Mouse (Mus musculus) cerebellum, adult 9-11 months (tissue): ENCODE results near the gene Tlk2.

Experiments
- DNase-seq: peaks from one replicate; pipeline ENCODE4 v3.0.0; 2022

Tlk2 gene

GRCm38 (mm10) chr11:105261601-105262351 is 83.2 kb downstream of the Tlk2 start:
- DNase-seq = no peak

GRCm38 (mm10) chr11:105264506-105264905 is 85.9 kb downstream of the Tlk2 start:
- DNase-seq = no peak

- no peak for DNase-seq
These were observed 86.4 kb downstream of the Tlk2 start for GRCm38 (mm10) chr11:105264988-105265387.

GRCm38 (mm10) chr11:105270155-105270554 is 91.5 kb downstream of the Tlk2 start:
- DNase-seq = peak; percentile 25

GRCm38 (mm10) chr11:105280456-105280855 is 101.8 kb downstream of the Tlk2 start:
- DNase-seq = no peak

- no peak for DNase-seq
These were observed 102.7 kb downstream of the Tlk2 start for GRCm38 (mm10) chr11:105281291-105281690.

DNA sequence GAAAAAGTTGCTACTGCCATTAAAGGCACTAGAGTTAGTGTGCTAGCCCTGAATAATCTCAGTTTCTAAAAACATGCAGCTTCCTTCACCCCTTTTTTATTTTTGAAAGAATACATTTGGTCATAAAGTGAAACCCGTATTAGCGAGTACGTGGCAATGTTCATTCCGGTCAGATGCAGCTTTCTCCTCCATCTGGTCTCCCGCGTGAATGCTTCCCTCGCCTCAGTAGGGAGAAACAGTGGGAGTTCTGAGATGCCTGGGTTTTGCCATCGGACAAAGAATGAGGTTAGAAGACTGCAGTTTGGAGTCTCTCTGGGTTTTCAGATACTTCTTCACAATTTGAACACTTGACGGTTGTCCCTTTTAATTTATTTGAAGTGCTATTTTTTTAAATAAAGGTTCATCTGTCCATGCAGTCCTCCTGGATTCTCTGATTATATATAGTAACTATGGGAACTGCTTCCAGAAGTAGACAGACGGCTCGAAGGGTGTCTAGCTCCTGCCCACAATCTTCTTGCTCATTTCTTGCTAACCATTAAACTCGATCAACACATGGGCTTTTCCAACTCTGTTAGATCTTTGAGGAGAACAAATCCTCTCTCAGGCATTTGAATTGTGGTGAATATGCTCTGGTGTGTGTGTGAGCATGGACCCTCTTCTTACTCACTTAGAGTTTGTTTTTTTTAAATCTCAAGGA is 103.3 kb downstream of the Tlk2 start:
- DNase-seq = peak; percentile 23

DNA sequence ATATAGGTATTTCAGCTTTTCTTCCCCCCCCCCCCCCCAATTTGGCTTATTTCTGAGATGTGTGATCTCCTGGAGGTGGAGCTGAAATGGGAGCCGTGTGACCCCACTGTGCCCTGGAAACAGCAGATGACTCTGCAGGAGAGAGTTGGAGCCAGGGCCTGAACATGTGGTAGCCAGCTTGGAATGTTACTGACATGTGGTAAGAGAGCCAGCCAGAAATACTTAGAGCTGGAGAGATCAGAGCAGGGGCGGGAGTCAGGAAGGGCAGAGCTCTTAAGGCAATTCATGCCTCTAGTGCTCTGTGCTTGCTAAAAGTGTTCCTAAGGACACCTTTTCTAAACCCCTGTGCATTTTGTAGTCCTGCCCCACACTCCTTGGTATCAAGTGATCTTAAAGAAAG is 103.9 kb downstream of the Tlk2 start:
- DNase-seq = peak; percentile 24

GRCm38 (mm10) chr11:105283016-105283415 is 104.4 kb downstream of the Tlk2 start:
- DNase-seq = no peak

DNA sequence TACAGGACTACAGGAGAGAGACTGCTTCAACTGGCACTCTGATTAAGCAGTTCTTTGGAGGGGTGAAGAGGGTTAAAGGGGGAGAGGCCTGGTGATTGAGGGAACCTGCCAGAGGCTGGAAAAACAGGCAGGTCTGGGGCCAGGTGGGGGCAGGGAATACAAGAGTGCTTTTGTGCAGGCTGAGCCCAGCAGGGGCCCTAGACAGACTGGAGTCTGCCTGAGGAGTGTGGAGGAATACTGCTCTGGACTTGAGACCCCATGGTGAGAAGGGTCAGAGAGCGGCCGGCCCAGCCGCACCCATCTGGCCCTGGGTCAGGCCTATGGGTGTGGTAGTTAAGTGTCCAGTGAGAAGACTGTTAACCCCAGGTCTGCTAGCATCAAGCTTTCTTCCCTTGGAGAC is 107.1 kb downstream of the Tlk2 start:
- peak; percentile 6 for DNase-seq

DNA sequence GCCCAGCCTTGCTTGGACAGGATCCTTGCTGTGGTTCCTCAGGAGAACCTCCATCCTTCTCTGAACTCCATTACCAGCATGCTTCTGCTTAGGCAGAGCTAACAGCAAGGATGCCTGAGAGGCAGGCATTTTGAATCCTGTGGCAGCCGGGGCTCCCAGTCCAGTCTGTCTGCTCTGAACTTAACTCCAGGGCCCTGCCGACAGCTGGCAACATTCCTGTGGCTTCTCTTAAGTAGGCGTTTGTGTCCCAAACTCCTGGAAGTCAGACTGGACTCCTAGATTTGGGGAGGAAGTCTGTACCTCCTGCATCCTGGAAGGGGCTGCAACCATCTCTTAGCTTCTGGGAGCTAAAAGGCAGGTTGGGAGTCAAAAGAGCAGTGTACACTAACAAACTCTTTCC is 110.8 kb downstream of the Tlk2 start:
- DNase-seq = no peak

GRCm38 (mm10) chr11:105291681-105292123 is 113.1 kb downstream of the Tlk2 start:
- DNase-seq = no peak

DNA sequence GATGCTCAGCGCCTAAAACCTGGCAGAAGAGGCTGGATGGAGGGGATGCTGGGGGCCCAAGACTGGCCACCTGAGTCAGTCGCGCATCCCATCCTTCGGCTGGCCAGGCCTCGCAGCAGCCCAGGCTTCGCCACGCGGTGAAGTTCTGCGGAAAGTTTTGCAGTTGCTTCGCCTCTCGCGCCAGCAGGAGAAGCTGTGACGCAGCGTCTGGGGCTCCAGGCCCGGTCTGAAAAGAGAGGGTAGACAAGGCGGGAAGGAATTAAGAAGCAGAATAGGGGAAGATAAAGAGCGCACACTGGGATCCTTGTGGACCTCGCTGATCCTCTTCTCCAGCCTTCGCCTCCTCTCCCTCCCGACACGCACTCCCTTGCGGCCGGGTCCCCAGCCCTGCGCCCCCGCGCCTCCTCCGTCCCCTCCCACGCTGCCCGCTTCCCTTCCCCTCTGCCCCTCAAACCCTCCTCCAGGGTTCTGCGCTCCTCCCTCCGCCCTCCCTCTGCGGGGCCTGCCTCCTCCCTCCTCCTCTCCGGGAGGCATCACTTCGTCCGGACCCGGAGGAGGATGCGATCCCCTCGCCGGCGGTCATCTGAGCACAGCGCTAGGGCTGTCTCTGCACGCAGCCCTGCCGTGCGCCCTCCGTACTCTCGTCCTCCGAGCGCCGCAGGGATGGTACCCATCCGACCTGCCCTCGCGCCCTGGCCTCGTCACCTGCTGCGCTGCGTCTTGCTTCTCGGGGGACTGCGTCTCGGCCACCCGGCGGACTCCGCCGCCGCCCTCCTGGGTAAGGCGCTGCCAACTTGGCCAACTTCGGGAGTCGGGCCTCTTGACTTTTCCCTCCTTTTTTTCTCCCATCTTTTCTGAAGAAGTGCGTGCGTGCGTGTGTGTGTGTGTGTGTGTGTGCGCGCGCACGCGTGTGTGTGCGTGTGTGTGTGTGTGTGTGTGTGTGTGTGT is 113.8 kb downstream of the Tlk2 start, which contains the start of gene Mrc2:
Gene Mrc2, plus strand, starts transcription at position 520 of the 948 bp plus-strand sequence.
- peak; percentile 8 for DNase-seq

DNA sequence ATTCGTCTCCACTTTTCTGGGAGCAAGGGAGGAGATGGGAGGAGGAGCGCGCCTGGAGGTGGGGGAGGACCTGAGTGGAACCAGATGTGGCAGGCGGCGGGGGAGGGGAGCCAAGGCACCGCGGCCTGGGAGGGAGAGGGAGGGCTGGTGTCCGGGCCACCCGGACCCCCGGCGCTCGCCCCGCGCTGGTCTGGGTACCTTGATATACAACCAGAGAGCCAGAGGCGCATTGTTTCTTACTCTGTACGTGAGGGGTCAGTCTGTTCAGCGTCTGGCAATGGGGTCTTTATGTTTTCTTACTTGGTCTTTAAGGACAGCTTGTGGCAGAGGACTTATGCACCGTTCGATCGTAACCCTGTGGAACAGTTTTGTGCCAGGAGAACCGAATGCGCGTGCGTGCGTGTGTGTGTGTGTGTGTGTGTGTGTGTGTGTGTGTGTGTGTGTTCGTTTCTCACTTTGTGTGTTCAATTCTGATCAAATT is 114.5 kb downstream of the Tlk2 start:
- DNase-seq = no peak

DNA sequence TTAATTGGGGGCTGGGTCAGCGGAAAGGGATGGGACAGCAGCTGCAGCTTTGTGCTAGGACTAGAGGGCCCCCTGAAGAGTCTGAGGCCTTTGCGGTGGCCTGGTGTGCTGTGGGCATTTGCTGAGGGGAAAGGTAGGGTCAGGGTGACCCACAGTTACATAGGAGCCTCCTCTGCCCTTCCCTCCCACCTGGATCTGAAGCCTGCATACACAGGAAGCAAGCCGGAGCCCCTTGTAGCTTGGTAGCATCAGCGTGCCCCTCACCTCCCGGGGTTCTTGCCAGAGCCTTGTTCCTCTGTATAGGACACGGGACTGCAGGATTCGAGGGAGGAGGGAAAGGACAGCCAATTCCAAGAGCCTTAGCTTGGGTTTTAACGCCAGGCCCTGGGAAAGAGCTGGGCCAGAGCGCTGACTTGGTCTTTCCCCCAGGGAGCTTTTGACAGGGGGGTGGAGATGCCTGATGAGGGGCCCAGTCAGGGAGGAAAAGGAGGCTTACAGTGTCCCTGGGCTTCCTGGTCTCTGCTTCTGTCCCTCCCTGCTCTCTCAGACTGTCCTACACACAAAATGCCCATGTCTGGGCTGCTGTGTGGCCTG is 115.4 kb downstream of the Tlk2 start:
- no peak for DNase-seq

GRCm38 (mm10) chr11:105296084-105296483 is 117.5 kb downstream of the Tlk2 start:
- no peak for DNase-seq

GRCm38 (mm10) chr11:105310197-105310596 is 131.6 kb downstream of the Tlk2 start:
- no peak for DNase-seq

DNA sequence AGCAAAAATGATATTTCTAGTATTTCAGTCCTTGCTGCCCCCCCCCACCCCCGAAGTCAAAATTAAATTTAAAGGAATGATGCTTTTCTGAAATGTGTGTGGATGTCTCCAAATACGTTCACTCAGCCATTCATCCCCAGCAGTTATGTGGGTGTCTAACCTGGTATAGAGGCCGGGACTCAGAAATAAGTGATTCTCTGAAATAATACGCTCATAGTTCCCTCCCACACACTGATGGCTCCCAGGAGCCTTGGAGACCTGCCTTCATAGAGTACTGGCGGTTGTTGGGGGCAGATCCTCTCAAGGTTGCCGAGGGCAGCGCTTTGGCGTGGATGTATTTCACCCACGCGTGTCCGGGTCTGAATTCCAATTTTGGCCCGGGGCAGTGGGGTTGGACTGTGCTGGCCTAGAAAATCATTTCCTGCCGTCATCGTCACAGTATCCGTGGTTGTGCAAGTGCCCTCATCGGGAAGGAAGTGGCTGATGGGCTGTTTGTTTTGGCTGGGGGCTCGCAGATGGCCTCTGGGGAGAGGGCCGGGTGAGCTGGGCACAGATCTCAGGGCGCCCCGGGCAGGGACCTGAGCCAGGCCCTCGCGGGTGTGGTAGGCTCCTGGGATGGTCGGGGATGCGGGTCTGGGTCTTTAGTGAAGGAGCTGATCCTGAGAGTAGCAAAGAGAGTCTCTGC is 132.8 kb downstream of the Tlk2 start:
- DNase-seq = no peak

GRCm38 (mm10) chr11:105312311-105312942 is 133.8 kb downstream of the Tlk2 start:
- no peak for DNase-seq

DNA sequence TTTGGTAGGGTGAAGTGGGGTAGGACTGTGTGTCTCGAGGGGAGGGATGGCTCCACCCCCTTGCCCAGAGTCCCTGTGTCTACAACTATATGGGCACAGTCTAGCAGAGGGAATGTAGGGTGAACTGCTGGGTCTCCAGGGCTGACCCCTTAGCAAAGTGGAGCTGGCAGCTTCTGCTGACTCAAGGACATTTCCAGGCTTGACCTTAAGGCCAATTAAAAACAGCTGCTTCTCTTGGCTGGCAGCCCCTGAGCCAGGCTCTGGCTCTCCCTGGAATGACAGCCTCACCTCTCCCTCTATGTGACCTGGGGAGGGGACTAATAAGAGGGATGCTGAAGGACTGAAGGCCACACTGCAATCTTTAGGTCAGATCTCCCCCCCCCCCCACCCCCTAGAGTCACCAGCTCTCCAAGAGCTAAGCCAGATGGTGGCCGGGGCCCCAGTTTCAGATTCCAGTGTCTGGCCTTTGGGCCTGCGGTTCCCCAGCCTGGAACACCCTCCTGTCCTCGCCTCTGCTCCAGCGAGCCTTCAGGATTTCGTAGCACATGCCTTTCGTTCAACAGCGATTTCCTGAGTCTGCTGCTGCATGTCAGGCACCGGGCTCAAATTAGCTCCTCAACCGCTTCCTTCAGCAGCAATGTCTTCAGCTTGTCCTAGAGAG is 134.5 kb downstream of the Tlk2 start:
- DNase-seq = no peak

- DNase-seq = no peak
These were observed 135.0 kb downstream of the Tlk2 start for GRCm38 (mm10) chr11:105313633-105314014.
